Mouse (Mus musculus) spleen, embryonic (tissue): ENCODE measurements at regions not wholly inside any gene's neighbourhood (a gene's known extent, or its start where the extent isn't known, plus 50 kb on each side); places are given as distances from the start of the nearest gene placed in this dataset.

Experiments
- CTCF ChIA-PET: fragments of 350-600 bp; sonication (Branson Sonifier 250); formaldehyde crosslinking; loops from one replicate; lab custom pipeline; 2022; lab: Charles Lee

- CTCF ChIA-PET, result no interaction called here
These were observed 50.9 kb upstream of the Cpne4 start for GRCm38 (mm10) chr9:104496220-104496619.

GRCm38 (mm10) chr9:104490696-104491095 is 56.4 kb upstream of the Cpne4 start:
- CTCF ChIA-PET, result interaction anchor here (0.6 kb wide), 1 partner anchor 30 kb away, joined by 8 read pairs; no protein-coding TSS in a partner anchor

GRCm38 (mm10) chr9:104489383-104489782 is 57.7 kb upstream of the Cpne4 start:
- CTCF ChIA-PET, result interaction anchor here (0.6 kb wide), 1 partner anchor 540 kb away, joined by 3 read pairs; no protein-coding TSS in a partner anchor

- CTCF ChIA-PET, result no interaction called here
These were observed 64.6 kb upstream of the Cpne4 start for GRCm38 (mm10) chr9:104482440-104482839.

- CTCF ChIA-PET, result no interaction called here
These were observed 66.4 kb upstream of the Cpne4 start for GRCm38 (mm10) chr9:104480683-104481082.

GRCm38 (mm10) chr9:104474831-104475230 is 72.3 kb upstream of the Cpne4 start:
- CTCF ChIA-PET, result no interaction called here

- CTCF ChIA-PET, result interaction anchor here (0.6 kb wide), 1 partner anchor 739 kb away, joined by 5 read pairs; no protein-coding TSS in a partner anchor
These were observed 79.8 kb upstream of the Cpne4 start for GRCm38 (mm10) chr9:104467238-104467637.

GRCm38 (mm10) chr9:104463701-104464100 is 83.4 kb upstream of the Cpne4 start:
- CTCF ChIA-PET, result no interaction called here

GRCm38 (mm10) chr9:104460133-104460532 is 87.0 kb upstream of the Cpne4 start:
- CTCF ChIA-PET, result interaction anchor here (0.8 kb wide), 1 partner anchor 31 kb away, joined by 8 read pairs; no protein-coding TSS in a partner anchor

- CTCF ChIA-PET, result interaction anchor here (0.7 kb wide), 1 partner anchor 837 kb away, joined by 3 read pairs; no protein-coding TSS in a partner anchor
These were observed 89.5 kb upstream of the Cpne4 start for GRCm38 (mm10) chr9:104457635-104458034.

GRCm38 (mm10) chr9:104448577-104449165 is 98.4 kb upstream of the Cpne4 start:
- CTCF ChIA-PET, result no interaction called here

GRCm38 (mm10) chr9:104444906-104445305 is 102.2 kb upstream of the Cpne4 start:
- CTCF ChIA-PET, result interaction anchor here (0.5 kb wide), 1 partner anchor 973 kb away, joined by 4 read pairs; no protein-coding TSS in a partner anchor

- CTCF ChIA-PET, result no interaction called here
These were observed 103.8 kb upstream of the Cpne4 start for GRCm38 (mm10) chr9:104443236-104443635.

GRCm38 (mm10) chr9:104413021-104413420 is 75.5 kb upstream of the Acpp start:
- CTCF ChIA-PET, result no interaction called here

- CTCF ChIA-PET, result no interaction called here
These were observed 72.7 kb upstream of the Acpp start for GRCm38 (mm10) chr9:104410211-104410610.

- CTCF ChIA-PET, result interaction anchor here (0.6 kb wide), 1 partner anchor 415 kb away, joined by 3 read pairs; no protein-coding TSS in a partner anchor
These were observed 71.8 kb upstream of the Acpp start for GRCm38 (mm10) chr9:104409381-104409780.

GRCm38 (mm10) chr9:104408571-104409294 is 71.2 kb upstream of the Acpp start:
- CTCF ChIA-PET, result no interaction called here

- CTCF ChIA-PET, result no interaction called here
These were observed 70.2 kb upstream of the Acpp start for GRCm38 (mm10) chr9:104407559-104408376.

- CTCF ChIA-PET, result no interaction called here
These were observed 69.5 kb upstream of the Acpp start for GRCm38 (mm10) chr9:104407011-104407410.

GRCm38 (mm10) chr9:104406491-104406890 is 68.9 kb upstream of the Acpp start:
- CTCF ChIA-PET, result no interaction called here

- CTCF ChIA-PET, result no interaction called here
These were observed 66.3 kb upstream of the Acpp start for GRCm38 (mm10) chr9:104403863-104404262.

- CTCF ChIA-PET, result no interaction called here
These were observed 64.1 kb upstream of the Acpp start for GRCm38 (mm10) chr9:104401673-104402072.
